Mouse (Mus musculus) retina, adult 2 months (tissue): Measurements from ENCODE around the gene Ppp1r36.

Experiments used
- DNase-seq: peaks from one replicate; pipeline ENCODE4 v3.0.0-alpha.2; 2012; ENCODE audit warnings: low read depth, low spot score

Ppp1r36 gene

GRCm38 (mm10) chr12:76417433-76417854 lies at the start of gene Ppp1r36:
Ppp1r36 (plus strand) TSS chr12:76417538.
- no peak for DNase-seq

DNA sequence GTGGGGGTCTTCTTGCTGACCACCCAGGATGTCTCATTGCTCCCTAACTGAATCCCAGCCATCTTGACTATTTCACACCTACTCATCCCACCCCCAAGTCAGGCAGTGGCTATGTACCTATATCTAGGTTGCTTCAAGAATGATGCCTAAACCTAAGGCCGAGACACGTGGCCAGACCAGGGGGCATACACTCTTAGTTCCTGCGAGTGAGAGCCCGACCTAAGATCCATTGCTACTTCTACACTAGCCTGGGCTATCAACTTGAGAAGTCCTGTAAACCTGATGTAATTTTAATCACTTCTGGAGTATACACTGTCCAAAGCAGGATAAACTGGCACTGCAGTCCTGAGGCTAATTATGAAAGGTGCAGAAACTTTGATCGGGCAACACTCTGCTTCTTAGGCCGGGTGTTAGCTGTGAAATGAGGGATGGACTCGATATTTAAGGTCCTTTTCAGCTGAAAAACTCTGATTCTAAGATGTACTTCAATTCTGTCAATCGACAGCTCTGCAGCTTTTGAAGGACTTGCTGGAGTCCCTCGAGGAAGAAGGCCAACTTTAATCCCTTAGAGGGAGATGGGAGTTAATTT lies 49.0 kb upstream of the Ppp1r36 start:
- no peak for DNase-seq

DNA sequence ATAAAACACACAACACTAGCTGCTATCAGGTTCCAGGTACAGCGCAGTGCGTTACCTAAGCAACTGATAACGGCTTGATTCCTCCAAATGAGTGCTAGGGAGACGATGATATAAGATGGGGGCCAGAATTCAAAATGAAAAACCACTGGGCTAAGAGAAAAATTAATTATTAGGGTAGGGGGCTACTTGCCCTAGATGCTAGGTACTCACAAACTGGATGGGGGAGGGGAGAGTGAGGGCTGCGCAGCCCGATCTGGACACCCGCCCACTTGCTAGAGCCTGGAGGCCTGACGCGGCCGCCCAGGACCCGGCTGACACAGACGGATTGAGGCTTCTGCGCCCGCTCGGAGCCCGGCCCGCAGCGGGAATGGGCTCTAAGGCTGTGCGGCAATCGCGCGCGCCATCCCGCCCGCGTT lies 48.5 kb upstream of the Ppp1r36 start:
- DNase-seq = no peak

GRCm38 (mm10) chr12:76369206-76369977 lies 47.9 kb upstream of the Ppp1r36 start, which contains the start of gene Zbtb25:
Zbtb25 (minus strand) TSS chr12:76369602.
- DNase-seq = peak; percentile 74

- DNase-seq = no peak
Measured at GRCm38 (mm10) chr12:76369978-76370830, 47.1 kb upstream of the Ppp1r36 start, which contains the start of gene Zbtb1. Zbtb1 (plus strand) TSS chr12:76370266.

- no peak for DNase-seq
Measured at GRCm38 (mm10) chr12:76370831-76371571, 46.3 kb upstream of the Ppp1r36 start.

- no peak for DNase-seq
Measured at GRCm38 (mm10) chr12:76372046-76372445, 45.3 kb upstream of the Ppp1r36 start.

DNA sequence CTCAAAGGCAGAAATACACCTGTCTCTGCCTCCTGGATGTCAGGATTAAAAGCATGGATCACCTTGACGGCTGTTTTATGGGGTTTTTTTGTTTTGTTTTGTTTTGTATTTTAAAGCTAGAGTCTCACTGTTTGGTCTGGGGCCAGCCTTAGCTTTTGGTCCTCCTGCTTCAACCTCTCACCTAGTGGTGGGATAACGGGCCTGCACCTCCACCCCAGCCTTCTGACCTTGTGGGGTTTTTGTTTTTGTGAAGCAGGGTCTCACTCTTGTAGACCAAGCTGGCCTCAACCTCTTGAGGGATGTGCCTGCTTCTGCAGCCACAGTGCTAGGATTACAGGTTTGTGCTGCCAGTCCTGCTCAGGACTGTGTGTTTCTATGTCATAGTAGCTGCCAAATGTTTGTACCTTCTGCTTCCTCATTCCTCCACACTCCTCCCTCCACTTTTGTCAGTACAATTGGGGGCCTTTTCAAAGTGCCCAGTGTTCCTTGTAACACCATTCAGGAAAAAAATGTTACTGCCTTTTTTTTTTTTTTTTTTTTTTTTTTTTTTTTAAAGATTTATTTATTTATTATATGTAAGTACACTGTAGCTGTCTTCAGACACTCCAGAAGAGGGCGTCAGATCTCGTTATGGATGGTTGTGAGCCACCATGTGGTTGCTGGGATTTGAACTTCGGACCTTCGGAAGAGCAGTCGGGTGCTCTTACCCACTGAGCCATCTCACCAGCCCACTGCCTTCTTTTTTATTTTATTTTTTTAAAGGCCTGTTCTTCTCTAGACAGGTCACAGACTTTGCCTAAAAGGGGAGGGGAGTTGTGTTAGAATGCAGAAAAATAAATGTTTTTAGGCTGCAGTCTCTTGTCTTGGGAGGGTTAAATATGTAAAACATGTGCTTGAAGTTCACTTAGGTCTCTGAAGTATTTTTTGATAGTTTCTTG lies 44.2 kb upstream of the Ppp1r36 start:
- DNase-seq = no peak

DNA sequence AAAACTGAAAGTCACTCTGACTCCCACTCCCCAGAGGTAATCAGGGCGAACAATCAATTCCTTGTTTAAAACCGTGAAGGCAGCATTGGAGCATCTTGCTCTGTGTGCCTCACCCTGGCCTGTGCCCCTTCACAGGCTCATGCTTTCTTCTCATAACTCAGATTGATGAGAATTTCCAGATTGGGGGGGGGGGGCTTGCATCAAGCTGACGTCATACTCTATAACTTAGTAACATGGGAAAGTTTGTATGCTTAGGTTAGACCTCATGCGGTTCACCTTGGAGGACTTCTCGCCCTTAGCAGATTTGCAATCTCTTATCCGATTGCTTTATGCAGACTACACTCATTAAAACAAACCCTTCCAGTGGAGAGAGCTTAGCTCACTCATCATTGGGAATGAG lies 43.3 kb upstream of the Ppp1r36 start:
- DNase-seq = no peak

GRCm38 (mm10) chr12:76374911-76375310 lies 42.4 kb upstream of the Ppp1r36 start:
- no peak for DNase-seq

GRCm38 (mm10) chr12:76375506-76375905 lies 41.8 kb upstream of the Ppp1r36 start:
- no peak for DNase-seq

GRCm38 (mm10) chr12:76376649-76377048 lies 40.7 kb upstream of the Ppp1r36 start:
- DNase-seq = no peak

GRCm38 (mm10) chr12:76377059-76377458 lies 40.3 kb upstream of the Ppp1r36 start:
- DNase-seq = no peak

GRCm38 (mm10) chr12:76377726-76378125 lies 39.6 kb upstream of the Ppp1r36 start:
- no peak for DNase-seq

DNA sequence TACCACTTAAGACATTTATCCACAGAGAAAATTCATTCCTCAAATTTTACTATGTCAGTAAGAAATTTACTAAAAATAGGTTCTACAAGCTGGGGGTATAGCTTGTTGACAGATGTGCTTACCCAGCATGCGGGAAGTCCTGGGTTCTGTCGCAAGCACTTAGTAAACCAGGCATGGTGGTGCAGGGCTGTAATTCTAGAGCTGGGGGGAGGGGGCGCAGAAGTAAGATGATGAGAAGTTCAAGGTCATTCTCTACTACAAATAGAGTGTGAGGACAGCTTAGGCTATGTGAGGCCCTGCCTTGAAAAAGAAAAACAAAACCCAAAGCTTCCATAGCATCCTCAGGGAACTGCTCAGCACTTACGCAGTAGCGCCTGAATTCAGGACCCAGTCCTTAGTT lies 38.8 kb upstream of the Ppp1r36 start:
- no peak for DNase-seq

DNA sequence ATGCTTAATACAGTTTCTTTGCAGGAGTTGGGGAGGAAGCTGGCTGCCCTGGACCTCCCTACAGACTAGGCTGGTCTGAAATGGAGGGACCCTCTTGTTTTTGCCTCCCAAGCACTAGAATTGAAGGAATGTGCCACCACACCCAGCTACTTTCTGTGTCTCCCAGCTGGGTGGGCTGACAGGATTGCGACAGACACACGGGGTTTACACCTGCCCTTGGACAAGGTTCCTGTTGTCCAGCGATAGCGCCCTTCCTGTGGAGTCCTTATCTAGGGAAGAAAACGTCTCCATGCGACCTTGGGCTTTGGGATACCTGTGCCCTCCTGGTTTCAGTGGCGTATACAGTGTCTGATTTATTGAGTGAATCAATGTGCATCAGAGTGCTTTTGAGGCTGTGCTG lies 37.2 kb upstream of the Ppp1r36 start:
- no peak for DNase-seq

DNA sequence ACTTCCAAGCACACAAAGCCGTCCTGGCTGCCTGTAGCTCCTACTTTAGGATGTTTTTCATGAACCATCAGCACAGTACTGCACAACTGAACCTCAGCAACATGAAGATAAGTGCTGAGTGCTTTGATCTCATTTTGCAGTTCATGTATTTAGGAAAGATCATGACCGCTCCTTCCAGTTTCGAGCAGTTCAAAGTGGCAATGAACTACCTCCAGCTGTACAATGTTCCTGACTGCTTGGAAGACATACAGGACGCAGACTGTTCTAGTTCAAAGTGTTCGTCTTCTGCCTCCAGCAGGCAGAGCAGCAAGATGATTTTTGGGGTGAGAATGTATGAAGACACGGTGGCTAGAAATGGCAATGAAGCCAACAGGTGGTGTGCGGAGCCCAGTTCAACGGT lies 32.0 kb upstream of the Ppp1r36 start:
- DNase-seq = no peak

- DNase-seq = no peak
Measured at GRCm38 (mm10) chr12:76388794-76389193, 28.5 kb upstream of the Ppp1r36 start.

DNA sequence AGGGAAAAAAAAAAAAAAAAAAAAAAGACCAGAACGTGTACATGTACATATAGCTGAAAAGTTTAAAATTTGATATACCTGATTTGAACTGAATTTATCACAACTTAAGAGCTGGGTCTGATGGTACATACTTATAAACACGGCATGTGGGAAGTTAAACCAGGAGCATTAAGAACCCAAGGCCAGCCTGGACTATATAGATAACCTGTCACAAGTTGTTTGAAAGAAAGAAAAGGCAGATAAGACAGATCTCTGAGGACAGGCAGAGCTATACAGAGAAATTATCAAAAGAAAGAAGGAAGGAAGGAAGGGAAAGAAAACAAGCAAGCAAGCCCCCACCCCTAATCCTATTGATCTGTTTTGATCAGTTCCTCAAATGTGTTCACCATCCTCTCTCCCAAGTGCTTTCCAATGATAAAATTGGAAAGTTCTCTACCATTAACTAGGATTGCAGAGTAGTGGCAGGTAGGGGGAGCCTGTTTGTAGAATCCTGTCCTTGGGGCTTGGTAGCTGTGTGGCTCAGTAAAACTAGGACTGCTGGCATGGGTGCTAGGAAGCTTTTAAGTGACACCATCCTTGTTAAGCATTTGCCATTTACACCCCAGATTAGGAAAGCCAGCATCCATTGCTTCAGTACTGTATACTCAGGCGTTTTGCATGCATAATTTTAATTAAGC lies 25.6 kb upstream of the Ppp1r36 start:
- no peak for DNase-seq

DNA sequence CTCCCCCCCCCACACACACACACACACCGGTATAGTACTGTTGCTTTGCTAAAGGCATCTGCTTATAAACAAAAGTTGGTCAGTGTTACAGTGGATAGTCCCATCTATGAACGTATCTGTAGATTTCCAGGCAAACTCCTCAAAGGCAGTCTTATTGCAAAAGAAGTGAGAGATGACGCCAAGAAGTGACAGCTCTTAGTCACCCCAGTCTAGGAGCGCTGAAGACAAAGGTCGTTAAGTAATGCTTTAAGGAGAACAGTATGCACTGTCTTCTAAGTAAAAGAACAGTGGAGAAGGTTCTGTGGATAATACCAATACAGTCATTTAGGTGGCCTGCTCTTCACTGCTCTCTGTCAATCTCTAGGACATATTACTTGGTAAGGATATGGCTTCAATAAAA lies 24.4 kb upstream of the Ppp1r36 start:
- no peak for DNase-seq
